Mouse (Mus musculus): ENCODE results near the gene Chmp5.

Chmp5 gene

DNA sequence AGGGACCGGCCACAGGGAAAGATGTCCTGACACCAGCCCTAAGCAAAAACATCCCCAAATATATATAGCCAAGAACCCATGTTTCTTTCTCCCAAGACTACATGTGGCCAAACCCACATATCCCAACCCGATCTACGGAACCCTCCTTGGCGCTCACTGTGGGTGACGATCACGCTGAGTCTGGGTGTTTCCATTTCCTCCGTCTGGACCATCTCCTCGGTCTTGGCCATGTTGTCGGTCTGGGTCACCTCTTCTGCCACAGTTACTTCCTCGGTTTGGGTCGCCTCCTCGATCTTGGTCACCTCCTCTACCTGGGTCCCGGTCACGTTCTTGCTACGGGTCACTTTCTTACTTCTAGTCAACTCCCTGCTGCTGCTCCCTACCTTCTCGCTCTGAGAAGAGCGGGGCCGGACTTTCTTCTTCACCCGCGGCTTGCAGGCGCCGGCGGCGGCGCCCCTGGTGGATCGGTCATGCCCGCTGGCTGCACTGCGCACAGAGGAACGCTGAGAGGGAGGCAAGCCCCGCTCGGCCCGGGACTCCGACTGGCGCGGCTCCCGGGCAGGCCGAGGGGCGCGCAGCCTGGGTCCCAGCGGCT lies 545 bp upstream of the Chmp5 start:
- DNase-seq = no peak

DNA sequence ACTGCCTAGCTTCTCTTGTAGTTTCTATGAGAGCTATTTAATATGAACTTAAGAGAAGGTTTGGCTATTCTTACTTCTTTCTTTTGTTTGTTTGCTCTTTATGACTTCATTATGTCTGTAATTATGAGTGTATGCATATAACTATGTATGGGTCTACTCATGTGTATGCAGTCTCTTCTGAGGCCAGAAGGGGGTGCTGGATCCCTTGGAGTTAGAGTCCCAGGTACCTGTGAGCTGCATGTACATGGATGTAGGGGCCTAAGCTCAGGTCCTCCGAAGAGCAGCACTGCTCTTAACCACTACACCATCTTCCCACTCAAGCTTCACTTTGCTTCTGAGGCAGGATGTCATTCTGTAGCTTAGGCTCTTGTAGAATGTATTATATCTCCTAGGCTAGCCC lies 5.3 kb downstream of the Chmp5 start:
- no peak for DNase-seq

DNA sequence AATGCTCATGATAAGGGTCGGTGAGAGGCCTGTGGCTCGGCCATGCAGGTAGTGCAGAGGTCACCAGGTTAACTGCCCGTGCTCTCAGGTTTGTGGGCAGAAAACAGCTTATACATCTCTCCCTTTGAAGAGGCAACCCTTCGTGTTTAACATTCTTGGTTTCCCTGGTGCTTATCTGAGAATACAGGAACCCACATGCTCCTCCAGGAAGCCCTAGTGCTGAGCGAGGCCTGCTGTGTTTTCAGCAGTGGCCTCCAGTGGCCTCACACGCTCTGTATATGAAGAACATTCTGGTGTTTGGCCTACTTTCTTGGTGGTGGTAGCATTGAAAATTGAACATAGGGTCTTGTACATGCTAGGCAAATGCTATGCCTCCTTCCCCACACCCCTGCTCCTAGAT lies 7.7 kb downstream of the Chmp5 start:
- no peak for DNase-seq

DNA sequence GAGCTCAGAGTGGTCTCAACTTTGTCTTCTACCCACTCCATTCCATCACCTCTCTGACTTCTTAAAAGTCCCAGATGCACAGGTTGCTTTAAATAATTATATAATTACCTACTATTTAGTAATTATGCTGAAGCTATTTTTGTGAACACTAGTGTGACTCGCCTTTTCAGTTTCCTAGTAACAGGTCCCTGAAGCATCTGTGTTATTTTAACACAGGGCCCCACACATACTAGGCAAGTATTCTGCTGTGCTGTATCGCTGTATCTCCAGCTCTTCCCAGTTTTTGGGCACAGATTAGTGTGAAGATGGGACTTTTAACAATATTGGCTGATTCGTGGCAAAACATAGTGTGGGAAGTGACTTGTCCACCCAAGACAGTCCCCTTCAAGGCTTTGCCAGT lies 15.3 kb downstream of the Chmp5 start:
- DNase-seq = no peak

DNA sequence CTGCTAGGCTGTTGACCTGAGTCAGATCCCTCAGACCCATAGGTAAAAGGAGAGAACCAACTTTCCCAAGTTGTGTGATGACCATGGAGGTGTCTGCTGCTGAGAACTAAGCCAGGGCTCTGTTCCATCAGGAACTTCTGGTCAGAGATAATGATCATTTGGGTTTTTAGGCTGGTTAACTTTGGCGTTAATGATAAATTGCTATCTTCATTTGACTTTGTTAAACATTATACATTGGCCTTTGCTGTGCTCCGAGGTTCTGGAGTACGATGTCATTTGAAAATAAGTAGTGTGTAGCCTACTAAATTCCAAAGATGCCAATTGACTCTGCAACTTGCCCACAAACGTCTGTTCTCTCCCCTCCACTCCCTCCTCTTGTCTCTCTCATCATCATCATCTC lies 21.0 kb downstream of the Chmp5 start:
- no peak for DNase-seq

DNA sequence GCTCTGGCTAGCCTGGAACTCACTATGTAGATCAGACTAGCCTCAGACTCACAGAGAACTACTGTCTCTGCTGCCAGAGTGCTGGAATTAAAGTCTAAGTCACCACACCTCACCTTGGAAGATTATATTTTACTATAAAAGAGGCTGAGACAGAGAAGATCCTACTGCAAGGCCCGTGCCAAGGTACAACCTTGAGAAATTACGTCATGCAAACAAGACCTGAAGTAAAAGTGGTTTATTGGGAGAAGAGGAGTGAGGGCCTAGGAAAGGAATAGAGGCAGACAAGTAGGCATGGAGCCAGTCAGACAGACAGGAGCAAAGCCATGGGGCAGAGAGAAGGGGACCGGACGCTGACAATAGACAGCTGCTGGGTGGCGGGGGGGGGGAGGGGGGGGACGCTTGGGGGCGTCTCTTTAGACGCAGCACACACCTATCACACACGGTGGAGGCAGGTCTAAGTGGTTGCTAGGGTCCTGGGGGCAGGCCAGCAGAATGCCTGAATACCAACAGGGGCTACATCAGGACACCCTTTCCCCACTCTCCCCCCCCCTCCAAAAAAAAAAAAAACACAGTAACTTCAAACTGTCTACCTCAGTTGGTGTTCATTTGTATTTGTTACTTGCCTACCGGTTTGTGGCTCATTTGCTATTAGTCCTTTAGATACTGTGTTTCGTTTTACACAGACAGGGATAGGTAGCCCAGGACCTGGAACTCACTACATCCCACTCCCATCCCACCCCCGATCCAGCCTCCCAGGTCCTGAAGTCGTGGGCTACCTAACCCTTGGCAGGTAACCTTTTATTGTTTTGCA lies 21.8 kb downstream of the Chmp5 start:
- DNase-seq = no peak

DNA sequence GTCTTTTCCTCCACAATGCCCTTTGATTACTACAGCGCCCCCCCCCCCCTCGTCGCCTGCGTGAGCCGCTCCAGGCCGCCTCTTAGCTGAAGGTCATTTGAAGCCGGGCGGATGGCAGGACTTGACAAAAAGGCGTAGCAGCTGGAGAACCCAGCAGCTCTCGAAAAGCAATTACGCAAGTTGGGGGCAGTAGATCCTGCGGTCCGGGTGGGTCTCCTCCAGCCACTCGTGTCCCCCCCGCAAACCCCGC lies 22.3 kb downstream of the Chmp5 start:
- no peak for DNase-seq

DNA sequence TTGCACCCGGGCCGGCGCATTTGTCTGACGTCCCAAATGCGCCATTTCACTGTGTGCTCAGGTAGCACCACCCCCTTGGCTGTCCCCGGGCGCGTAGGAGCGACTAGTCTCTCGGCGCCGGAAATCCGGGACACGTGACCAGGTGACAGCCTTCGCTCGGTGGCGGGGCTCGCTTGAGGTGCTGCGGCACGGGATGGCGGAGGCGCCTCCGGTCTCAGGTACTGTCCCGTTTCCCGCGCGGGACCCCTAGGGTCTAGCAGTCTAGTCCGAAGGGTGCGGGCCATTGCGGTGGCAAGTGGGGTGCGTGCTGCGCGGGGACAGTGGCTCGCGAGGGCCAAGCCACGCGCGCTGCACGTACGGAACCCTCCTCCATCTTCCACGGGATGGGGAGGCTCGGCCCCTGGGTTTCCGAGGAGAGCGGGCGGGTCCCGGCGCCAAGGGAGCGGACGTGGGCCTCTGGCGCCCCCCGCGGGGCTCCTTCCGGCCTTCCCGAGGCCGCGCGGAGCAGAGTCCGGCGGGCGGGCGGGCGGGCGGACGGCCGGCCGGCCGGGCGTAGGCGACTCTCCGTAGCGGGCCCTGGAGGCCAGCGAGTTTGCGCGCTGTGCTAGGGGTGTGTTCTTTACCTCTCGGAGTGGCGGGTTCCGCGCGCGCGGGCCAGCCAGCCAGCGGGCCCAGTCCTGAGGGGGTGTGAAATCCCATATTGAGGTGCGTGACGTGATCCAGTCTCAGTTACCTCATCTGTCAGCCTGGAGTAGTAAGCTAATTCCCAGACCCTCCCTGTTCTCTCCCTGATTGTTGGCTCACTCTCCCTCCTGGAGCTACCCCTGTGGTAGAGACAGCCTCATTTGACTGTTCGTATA lies 22.9 kb downstream of the Chmp5 start, which contains the start of gene Nfx1:
Gene Nfx1 (plus strand): TSS at position 65 of the 860 bp plus-strand sequence.
- DNase-seq = peak; percentile 93

DNA sequence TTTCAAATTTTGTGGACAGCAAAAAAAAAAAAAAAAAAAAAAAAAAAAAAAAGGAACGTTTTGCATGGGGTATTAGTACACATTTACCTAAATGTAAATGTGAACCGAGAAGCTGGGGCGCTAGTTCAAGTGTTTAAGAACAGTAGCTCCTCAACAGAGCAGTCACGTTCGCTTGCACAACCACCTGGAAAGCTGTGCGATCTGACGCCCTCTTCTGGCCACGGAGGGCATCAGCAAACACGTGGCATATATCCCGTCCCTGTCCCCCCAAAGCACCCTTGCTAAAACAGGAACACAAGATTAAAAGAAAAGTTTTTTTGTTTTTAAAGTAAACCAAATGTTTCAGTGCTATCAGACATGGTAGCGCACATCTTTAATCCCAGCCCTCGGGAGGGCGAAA lies 23.5 kb downstream of the Chmp5 start:
- DNase-seq = no peak

DNA sequence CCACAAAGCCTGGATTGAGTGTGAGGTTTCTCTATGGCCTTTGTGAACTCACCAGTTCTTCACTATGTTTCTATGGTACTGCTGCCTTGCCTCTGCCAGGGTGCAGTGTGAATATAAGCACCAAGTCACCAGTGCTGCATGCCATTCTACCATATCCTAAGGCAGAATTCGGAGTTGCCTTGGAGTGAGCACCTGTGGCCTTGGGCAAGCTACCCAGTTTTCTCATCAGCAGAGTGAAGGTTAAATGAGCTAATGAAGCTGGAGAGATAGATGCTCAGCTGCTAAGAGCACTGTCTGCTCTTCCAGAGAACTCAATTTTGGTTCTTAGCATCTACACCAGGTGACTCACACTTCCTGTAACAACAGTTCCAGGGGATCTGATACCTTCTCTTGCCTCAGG lies 25.8 kb downstream of the Chmp5 start:
- no peak for DNase-seq

DNA sequence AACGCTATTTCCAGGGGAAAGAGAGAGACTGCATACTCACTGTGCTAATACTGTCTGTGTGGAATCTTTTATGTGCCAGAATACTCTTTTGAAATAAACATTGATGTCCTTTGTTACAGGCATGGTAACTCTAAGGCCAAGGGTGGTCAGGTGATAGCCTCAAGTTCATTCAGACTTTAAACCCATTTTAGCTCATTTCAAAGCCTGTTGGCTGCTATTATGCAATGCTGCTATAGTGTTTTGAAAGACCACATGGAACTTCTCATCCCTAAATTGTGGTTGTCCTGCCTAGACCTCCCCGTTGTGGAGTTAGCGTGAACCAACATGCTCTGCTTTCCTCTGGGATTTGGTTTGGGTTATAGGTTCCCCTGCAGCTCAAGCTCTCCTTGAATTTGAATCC lies 27.5 kb downstream of the Chmp5 start:
- DNase-seq = no peak

DNA sequence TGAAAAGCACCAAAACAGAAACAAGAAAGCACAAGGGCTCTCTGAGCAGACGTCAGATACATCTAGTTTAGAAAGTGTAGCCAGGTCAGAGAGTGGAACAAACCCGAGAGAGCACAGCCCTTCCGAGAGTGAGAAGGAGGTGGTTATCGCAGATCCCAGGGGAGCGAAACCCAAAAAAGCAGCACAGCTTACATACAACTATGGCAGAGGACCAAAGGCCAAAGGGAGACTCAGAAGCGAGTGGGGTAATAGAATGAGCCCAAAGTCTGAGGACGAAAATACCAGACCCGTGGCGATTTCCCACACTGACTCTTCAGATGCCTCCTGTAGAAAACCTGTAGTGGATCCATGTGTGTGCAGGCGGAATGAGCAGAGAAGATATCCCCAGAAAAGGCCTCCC lies 28.4 kb downstream of the Chmp5 start:
- DNase-seq = no peak

DNA sequence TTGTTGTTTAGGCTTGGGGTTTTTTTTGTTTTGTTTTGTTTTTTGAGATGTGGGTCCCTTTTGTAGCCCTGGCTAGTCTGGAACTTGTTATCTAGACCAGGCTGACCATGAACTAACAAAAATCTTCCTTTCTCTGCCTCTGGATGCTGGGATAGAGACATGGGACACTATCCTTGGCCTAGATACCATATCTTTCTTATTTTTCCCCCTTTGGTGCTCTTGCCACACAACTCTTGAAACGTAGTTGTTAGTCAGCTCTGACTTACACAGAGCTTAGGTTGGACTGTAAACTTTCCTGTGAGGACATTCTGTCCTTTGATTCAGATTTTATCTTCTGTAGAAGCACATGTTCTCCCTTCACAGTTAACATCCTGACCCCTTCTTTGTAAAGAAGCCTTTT lies 31.2 kb downstream of the Chmp5 start:
- DNase-seq = no peak

DNA sequence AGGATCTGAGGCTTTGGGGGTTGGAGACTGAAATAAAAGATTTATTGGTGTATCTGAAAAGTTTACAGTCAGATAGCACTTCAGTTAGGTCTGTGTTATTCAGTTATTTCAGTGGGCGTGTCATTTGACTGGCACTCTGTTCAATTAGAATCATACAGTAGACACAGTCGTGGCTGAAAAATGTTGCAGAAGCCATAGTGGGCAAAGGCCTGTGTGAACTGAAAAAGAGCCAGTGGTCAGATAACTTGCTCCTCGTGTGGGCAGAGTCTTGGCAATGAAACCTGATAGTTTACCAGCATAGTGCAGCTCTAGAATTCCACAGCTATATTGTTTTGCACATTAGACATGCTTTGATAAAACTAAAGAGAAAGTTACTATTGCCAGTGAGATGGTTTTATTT lies 34.3 kb downstream of the Chmp5 start:
- no peak for DNase-seq

DNA sequence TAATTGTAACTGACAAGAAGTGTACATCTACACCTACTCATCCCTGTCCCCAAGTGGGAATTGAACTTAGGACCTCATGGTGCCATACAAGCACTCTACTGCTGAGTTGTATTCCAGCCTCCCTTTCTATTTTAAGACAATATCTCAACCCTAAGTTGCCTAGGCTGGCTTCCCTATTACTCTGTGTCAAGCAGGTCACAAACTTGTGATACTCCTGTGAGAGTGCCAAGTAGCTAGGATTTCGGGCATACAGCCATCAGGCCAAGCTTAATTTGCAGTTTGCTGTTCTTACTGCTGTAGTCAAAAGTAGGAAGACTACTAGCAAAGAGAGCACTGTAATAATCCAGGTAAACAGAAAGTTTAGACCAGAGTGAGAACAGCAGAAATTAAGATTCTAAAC lies 35.5 kb downstream of the Chmp5 start:
- no peak for DNase-seq

DNA sequence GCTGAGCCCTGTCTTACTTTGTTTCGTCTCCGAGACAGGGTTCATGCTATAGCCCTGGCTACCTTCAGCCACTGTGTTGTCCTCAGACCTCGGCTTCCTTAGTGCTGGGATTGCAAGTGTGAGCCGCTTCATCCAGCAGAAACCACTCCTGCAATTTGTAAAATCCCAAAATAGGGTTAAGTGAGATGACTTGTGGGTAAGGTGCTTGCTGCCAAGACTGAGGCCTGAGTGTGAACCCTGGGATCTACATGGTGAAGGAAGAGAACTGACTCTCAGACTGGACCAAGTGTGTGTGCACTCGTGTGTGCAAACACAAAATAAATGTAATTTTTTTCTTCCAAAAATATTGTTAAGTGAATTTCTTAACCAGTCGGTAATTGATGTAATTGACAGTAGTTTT lies 41.4 kb downstream of the Chmp5 start:
- DNase-seq = no peak

DNA sequence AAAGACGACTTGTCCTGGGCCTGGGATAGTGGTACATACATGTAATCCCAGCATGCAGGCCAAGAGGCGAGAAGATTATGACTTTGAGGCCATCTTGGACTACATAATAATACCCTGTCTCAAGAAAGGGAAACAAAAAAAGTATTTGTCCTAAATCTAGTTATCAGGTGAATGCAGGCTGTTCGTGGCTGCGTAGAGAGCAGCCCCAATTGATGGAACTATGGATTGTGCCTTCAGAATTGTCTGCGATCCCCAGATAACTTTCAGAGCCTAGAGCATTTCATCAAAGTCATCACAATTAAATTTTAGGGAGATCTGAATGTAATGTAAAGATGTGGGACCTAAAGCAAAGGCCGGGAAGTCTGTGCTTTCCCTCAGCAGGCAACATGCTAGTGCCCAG lies 48.1 kb downstream of the Chmp5 start:
- no peak for DNase-seq

DNA sequence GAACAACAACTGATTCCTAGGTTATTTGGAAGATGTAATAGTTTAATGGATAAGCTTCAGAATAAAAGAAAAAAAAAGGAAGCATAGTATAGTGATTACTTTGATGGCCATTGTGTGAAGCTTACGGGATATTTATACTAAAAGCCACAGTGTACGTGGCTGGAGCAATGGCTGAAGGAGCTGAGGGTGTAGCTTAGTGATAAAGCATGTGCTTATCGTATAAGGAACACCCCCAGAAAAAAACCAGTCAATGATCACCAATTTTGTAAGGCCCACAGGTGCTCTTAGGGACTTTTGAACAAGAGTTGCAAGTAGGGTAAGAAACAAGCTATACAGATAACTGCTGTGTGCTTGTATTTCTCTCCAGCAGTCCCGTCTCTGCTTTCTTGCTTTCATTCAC lies 49.7 kb downstream of the Chmp5 start:
- no peak for DNase-seq

DNA sequence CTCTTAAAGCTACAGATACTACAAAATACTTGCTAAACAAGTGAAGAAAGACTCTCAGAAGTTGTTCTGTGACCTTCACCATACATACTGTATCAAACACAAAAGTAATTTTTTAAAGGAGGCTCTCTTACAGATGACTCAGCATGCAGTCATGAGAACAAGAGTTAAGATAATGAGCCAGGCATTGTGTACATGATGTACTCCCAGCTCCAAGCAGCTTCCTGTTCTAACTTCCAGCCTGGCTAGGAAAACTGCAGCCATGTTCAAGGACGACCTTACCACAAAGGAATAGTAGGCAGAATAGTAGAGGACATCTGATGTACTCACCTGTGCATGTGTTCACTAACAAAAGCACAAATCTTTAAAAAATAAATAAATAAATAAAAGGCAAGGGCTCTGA lies 52.1 kb downstream of the Chmp5 start:
- no peak for DNase-seq

DNA sequence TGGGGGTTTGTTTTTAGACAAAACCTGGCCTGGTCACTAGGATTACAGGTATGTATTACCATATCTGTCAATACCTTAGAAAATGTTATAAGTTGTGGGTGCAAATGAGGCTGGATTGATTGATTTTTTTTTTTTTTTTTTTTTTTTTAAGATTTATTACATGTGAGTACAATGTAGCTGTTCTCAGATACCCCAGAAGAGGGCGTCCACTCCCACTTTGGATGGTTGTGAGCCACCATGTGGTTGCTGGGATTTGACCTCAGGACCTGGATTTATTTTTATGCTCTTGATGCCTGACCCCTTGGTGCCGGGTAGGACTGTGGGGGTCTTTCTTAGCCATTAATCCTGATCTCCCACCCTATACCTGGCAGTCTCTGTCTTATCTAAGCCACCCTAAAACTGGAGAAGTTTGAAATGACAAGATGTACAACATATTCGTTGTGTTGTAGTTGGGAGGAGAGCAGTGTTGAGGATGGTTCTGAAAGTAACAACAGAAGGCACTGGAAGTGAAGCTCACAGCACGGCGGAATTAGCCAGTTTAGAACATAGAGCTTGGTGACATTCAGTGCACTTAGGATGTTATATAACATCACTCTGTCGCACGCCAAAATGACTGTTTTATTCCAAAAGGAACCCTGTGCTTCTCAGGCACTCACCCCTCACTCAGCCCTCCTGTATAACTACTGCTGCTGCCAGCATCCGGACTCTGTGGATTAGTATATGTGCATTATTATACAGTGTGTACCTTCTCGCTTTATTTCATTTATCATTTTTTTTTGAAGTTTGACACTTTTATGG lies 52.8 kb downstream of the Chmp5 start:
- DNase-seq = no peak

DNA sequence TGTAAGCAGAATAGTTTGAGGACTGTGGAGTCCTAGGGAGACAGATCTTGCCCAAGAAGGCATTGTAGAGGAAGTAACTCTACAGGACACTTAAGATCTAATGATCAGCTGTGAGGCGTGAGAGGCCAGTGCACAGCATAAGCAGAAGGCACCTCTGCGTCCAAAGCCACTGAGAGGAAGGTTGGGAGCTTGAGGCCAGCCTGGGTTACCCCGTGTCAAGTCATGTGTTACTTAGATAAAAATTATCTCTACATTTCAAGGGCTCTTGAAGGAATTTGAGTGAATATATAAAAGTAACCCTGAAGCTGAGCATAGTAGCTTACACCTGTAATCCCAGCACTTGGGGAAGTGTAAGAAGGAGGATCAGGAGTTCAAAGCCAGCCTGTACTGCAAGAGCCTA lies 65.1 kb downstream of the Chmp5 start:
- DNase-seq = no peak

Data from cerebellum, adult 11 months (tissue).